Mouse (Mus musculus) stomach, postnatal 0 days (tissue): ENCODE measurements around the gene Tanc1.

Source experiments
- CTCF ChIP-seq: IDR thresholded peaks from 2 replicates; pipeline ENCODE4 v1.5.1; 2016; ENCODE audit warnings: antibody characterized with exemption, low read depth, mild to moderate bottlenecking, moderate library complexity
- EP300 ChIP-seq: optimal IDR thresholded peaks from 2 replicates; pipeline ENCODE3; 2016; ENCODE audit warnings: antibody characterized with exemption

DNA sequence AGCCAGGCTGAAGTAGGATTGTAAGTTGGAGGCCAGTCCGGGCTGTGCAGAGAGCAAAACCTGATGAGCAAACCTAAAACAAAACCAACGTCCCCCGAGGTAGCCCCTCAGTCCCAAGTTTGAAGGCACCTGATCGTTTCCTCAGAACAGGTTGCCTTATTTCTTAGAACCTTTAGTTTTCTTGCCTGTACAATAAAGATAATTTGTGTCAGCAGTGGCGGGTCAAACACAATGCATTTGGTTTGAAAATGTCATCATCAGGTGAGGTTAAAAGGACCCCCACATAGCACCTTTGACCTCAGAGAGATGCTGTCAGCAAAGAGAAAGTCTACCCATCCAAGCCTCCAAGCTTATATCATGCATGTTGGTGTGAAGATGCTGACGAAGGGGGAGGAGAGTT, 98.9 kb downstream of the Tanc1 start:
- TF ChIP-seq EP300 (no peak), CTCF (no peak)
